Mouse (Mus musculus) liver, adult (tissue): ENCODE measurements around the gene Hist1h2bg.
"Not testable (repeated sequence)": the region's sequence is repeated elsewhere in the genome, so short reads cannot be mapped to it uniquely, and the experiment has no call there.

Experiments used
- GATA4 ChIP-seq: IDR thresholded peaks from 2 replicates; pipeline ENCODE4 v1.6.1; 2014; ENCODE audit warnings: mild to moderate bottlenecking, low read length; ENCODE audit not compliant: insufficient replicate concordance

Gene Hist1h2bg

GRCm38 (mm10) chr13:23535137-23536075 lies 35.8 kb upstream of the Hist1h2bg start, which contains the start of gene Hist1h3g:
Gene Hist1h3g, plus strand, starts transcription at chr13:23535422.
- not testable (repeated sequence) for TF ChIP-seq GATA4

- TF ChIP-seq GATA4 = no peak
Measured at GRCm38 (mm10) chr13:23536076-23536822, 34.9 kb upstream of the Hist1h2bg start.

GRCm38 (mm10) chr13:23537006-23537710 lies 34.0 kb upstream of the Hist1h2bg start:
- no peak for TF ChIP-seq GATA4

GRCm38 (mm10) chr13:23538249-23538648 lies 32.9 kb upstream of the Hist1h2bg start:
- no peak for TF ChIP-seq GATA4

GRCm38 (mm10) chr13:23541497-23541896 lies 29.7 kb upstream of the Hist1h2bg start:
- TF ChIP-seq GATA4 = no peak

GRCm38 (mm10) chr13:23542999-23543607 lies 28.1 kb upstream of the Hist1h2bg start, which contains the start of gene Hist1h2bh:
Gene Hist1h2bh, minus strand, starts transcription at chr13:23543392.
- TF ChIP-seq GATA4 = not testable (repeated sequence)

- no peak for TF ChIP-seq GATA4
Measured at GRCm38 (mm10) chr13:23543965-23544786, 27.0 kb upstream of the Hist1h2bg start, which contains the start of gene Hist1h3f. Gene Hist1h3f, plus strand, starts transcription at chr13:23544052.

GRCm38 (mm10) chr13:23546694-23547093 lies 24.5 kb upstream of the Hist1h2bg start:
- no peak for TF ChIP-seq GATA4

GRCm38 (mm10) chr13:23550761-23551145 lies 20.4 kb upstream of the Hist1h2bg start:
- TF ChIP-seq GATA4 = no peak

GRCm38 (mm10) chr13:23551146-23551834 lies 19.9 kb upstream of the Hist1h2bg start, which contains the start of gene Hist1h4f:
Gene Hist1h4f, minus strand, starts transcription at chr13:23551648.
- not testable (repeated sequence) for TF ChIP-seq GATA4

- no peak for TF ChIP-seq GATA4
Measured at GRCm38 (mm10) chr13:23551931-23552914, 19.0 kb upstream of the Hist1h2bg start.

- no peak for TF ChIP-seq GATA4
Measured at GRCm38 (mm10) chr13:23552962-23553361, 18.2 kb upstream of the Hist1h2bg start, which contains the start of gene Hist1h1d. Gene Hist1h1d, plus strand, starts transcription at chr13:23553262.
